Mouse (Mus musculus) adrenal gland, postnatal 36 days (tissue): ENCODE measurements around the gene Prkcb. TPM values are rescaled to one million over a fixed set of nuclear protein-coding genes. Genes with fewer than 3 reads are reported as not detected.

Source experiments
- DNase-seq, 2 experiments: peaks; one replicate each; pipeline ENCODE4 v3.0.0; 2021; ENCODE audit warnings: mixed read lengths in 1 of 2
- total RNA-seq, 2 experiments: library from RNA; stranded (reverse); gene quantifications; 2 replicates each; pipeline ENCODE4 v1.2.3; 2021

The Prkcb gene
- total RNA-seq, 2 experiments from 2014 or later = 10.5 to 15.5 TPM

DNA sequence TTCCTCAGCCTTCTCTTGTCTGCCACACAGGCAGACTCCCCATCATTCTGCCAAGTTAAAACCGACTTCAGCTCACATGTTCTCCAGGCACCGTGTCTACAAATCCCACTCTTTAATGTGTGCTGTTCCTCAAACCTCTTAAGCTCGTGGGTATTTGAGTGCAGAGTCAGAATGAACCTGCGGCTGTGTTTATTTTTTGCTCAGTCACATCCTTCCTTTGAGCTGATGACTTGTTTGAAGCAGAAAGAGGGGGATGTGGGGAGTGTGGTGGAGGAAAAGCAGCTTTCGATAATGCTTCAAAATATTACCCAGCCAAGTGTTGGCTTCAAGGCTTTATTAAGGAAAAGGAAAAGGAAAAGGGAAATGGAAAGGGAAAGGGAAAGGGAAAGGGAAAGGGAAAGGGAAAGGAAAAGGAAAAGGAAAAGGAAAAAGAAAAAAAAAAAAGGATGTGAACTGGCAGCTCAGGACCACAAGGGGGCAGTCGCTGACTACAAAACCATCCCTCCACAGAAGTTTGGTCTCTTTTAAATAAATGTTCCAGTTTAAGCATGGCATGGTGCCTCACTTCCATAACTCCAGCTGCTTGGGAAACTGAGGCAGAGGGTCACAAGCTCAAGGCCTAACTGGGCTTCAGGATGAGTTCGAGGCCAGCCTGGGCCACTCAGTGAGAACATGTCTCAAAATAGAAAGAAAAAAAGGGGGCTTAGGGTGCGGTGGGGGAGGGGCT is 177.4 kb downstream of the Prkcb start:
- peak in 1 of 2 experiments; percentile 32 for DNase-seq

DNA sequence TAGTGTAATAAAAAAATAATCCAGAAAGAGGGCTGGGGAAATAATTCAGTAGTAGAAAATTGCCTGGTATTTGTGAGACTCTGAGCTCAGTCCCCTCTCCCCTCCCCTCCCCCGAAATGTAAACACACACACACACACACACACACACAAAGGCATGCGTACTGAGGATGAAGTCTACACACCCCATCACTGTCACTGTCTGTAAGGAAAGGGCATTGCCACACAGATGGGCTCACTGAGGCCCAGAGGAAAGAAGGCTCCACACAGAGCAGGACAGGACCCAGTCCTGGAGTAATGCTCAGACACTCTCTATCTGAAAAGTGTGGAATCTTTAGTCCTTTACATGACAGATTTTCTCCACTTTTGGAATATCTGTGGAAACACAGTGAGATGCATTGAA is 178.2 kb downstream of the Prkcb start:
- DNase-seq = no peak

DNA sequence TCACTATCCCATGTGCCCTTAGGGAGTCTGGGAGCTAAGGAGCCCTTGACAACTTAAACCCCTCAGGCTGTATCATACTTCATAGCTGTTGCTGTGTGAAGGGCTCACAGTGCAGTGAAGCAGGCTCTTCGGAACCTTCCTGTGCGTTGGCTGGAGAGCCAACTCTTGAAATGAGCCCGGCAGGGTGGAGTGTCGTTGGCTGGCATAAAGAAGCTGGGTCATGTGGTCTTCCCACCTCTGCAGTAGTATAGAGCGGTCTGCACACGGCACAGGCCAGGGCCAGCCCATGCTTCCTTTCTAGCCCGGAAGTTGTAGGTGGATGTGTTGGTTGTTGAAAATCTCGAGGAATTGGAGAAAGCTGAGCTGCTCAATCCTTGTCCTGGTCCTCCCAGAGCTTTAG is 179.3 kb downstream of the Prkcb start:
- no peak for DNase-seq

DNA sequence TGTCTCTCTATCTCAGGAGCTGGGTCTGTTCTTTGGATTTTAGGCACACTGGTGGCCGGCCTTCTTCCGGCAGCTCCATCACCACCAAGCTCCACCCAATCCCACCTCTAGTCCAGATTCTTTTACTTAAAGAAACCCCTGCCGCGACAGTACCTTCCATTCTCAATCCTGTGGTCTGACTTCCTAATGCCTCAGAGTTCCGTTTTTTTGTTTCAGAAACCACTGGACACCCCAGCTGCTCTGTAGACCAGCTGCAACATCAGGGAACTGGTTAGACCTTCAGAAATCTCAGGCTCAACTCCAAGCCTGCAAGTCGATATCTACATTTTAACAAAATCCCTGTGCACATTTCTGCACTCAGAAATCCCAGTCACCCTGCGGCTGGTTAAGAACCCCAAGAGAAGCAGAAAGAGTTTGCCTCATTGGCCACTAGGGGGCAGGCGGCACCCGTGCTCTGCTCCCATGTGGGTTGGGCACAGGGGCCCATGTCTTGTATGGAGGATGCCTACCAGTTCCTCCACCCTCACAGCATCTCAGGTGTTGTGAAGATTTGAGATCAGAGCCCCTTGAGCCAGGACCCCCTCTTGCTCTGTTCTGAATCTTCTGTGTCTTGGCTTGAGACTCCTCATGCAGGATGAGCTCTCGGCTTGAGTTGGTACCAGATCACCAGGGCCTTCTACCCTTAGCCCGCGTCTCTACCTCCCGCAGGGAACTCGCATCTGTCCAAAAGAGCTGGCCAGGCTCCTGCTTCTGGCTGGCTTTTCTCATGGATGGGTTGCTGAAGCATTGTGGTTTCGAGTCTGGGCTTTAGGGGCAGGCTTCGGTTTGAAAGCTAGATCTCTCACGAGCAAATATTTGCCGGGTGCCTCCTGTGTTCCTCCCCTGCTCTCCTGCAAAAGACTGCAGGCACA is 182.1 kb downstream of the Prkcb start:
- DNase-seq = peak; percentile 75 to 86

GRCm38 (mm10) chr7:122472223-122472622 is 183.7 kb downstream of the Prkcb start:
- peak in 1 of 2 experiments; percentile 22 for DNase-seq

DNA sequence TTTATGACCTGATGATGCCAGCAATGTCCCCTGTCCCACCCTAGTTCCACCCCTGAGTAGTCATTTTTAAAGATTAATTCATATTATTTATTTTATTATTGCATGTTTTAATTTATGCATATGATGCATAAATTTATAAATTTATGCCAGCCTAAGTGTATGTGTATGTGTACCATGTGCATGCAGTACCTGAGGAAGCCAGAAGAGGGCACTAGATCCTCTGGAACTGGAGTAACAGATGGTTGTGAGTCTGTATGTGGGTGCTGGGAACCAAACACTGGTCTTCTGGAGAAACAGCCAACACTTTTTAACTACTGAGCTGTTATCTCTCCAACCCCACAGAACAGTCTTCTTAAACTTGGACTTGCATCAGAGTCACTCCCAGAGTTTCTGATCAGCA is 186.5 kb downstream of the Prkcb start:
- DNase-seq = no peak

GRCm38 (mm10) chr7:122476697-122477096 is 188.1 kb downstream of the Prkcb start:
- no peak for DNase-seq

GRCm38 (mm10) chr7:122477118-122477517 is 188.6 kb downstream of the Prkcb start:
- DNase-seq = no peak

DNA sequence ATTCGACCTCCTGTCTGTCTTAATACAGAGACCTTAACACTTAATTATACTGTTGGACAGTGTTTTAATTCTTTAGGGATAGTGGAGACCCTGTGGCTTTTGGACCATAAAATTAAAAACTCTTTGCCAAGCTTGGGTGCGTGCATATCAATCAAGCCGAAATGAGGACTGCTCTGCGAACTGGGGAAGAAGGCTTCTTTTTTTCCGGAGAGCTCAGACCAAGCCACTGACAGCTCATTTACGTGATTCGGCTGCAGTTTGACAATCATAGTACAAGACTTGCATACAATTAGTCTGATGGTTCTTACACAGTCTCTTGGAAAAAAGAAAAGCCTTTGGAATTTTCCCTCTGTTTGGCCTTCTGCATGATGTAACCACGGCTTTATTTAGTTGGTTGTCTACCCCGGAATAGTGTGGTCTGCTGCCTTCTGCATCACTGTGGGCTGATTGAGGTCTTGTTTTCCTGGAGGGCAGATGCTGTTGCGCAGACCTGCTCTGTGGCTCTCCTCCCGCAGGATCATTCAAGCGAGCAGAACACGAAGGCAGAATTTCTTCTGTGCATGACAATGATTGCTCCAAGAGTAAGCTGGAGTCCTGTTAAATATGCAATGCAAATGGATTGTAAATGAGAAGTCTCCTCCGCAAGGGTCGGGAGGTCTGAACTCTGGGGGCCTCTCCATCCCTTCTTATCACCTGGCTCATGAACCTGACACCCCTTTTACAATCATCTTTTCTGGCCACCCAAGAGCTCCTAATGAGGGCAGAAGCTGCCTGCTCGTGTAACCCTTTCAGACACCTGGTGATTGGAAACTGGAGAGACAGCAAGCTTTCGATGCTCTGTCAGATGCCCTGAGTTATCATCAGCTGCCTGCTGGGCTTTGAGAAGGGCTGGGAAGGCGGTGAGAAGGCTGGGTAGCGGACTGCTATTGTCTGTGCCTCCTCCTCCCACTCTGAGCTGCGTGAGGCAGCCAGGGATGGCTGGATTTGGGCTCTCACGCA is 189.3 kb downstream of the Prkcb start:
- no peak for DNase-seq

DNA sequence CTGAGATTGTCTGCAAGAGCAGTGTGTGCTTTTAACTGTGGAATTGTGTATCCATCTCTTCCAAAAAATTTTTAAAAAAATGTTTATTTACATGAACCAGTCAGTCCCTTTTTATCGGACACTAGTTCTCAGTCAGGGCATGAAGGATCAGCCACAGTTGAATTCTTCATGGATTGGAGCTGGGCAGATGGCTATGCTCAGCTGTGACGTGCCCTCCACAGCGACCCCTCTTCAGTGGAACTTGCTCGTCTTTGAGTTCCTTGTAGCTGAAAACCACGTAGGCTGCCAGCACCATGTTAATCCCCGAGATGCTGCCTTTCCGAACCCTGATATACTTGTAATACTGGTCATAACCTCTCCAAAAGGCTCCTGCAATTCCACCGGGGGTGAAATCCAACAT is 195.4 kb downstream of the Prkcb start:
- DNase-seq = no peak

GRCm38 (mm10) chr7:122487929-122488571 is 199.5 kb downstream of the Prkcb start:
- no peak for DNase-seq

GRCm38 (mm10) chr7:122492041-122492440 is 203.5 kb downstream of the Prkcb start:
- no peak for DNase-seq

DNA sequence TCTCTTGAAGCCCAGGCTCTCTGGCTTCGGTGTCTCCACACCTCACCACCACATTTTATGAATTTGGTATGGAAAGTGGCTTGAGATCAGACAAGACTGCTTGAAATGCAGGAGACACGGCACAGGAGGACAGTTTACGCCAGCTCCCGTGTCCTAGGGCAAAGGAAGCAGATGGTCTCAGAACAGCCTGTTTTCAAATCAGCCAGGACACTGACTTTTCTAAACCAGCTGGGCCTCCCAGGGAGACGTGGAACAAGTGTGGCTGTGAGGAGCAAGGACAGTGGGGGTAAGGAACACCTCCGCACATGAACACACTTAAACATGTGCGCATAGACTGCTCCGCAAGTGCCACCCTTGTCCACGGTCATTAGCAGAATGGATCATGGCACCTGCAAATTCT is 204.4 kb downstream of the Prkcb start:
- no peak for DNase-seq

GRCm38 (mm10) chr7:122494088-122494487 is 205.5 kb downstream of the Prkcb start:
- DNase-seq = peak; percentile 30 to 67

DNA sequence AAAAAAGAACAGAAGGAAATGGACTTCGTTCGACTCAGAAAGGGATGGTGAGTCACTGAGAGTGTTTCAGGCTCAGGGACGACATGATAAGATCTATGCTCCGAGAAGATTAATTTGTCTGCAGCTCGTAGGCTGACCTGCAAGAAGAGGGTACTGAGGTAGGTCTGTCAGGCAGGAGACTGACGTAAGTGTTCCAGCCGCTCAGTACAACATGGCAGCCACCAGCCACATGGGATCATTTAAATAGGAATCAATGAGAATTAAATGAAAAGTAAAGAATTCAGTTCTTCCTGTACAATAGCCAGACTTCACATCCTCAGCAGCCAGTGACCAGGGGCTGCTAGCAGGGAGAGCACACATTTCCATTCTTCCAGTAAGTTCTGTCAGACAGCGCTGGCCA is 209.0 kb downstream of the Prkcb start:
- peak; percentile 30 to 32 for DNase-seq

DNA sequence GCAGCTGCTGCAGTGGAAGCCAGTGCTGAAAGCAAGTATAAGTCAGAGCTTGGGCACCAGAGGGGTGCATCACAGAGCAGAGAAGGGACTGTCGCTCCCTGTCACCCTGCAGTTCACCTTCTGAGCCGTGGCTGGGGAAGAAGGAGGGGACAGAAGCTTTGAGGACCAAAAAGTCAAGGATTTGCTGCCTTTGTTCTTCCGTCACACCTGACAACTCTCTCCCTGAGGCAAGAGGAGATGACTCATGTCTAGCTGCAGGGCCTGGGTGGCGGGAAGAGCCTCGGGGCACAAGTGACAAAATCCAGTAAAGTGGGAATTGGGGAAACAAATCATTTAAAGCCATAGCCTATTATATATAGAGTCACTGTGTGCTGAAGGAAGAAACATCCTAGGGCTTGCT is 209.9 kb downstream of the Prkcb start:
- DNase-seq = peak; percentile 5 to 11

- no peak for DNase-seq
Observed at GRCm38 (mm10) chr7:122499743-122500597, 211.4 kb downstream of the Prkcb start.

- DNase-seq = no peak
Observed at GRCm38 (mm10) chr7:122506467-122506866, 217.9 kb downstream of the Prkcb start.

GRCm38 (mm10) chr7:122509903-122510302 is 221.4 kb downstream of the Prkcb start:
- no peak for DNase-seq

DNA sequence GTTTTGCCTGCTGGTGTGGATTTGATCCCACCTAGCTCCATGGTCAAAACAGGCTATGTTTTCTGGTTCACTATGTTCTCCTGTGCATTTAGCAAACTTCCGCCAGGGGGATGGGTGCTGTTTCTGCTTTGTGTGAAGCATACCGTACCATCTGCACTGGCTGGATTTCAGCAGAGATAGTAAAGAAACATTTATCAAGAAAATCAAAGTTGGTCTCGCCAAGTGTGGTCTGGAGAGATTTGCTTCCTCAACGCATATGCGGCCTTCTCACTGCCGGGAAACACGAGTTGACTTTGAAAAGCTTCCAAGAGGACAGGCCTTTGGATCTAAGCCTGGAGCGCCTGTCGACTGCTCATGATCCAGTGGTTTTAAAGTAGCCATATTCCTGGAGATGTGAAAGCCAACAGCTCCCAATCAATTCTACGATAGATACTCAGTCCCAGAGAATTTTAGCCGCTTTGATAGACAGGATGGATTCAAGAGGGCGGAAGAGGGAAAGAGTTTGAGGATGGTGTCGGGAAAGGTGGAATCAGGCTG is 223.9 kb downstream of the Prkcb start:
- peak in 1 of 2 experiments; percentile 8 for DNase-seq
